Comparison of ENCODE assay signal across 8 mouse cellular contexts in the genomic region with DNA sequence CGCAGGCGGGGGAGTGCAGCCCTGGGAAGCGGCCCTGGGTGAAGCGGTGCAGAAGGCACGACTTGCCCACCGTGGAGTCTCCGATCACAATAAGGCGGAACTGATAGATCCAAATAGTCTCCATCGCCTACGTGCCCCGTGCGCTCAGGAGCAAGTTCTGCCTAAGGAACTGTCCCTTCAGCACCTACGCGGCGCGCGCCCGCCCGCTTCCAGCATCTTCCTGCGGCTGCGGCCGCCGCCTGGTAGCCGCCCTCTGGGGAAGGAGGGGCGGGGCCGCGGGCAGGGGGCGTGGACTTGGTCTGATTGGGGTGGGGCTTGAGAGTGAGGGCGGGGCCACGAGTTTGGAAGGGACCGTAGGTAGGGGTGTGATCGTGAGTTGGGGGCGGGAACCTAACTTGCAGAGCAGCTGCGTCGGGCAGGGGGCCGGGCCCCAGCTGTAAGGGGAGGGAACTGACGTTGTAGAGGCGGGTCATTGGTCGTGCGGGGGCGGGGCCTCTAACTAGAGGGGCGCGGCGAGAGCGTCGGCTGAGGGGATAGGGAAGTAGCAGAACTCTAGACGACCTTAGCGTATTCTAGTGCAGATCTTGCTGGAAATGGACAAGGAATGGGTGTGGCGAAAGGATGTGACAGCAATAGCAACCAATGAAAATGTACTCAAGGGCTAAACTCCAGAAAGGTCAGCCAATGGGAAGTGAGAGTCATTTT. TPM values are rescaled to one million over a fixed set of nuclear protein-coding genes. Genes with fewer than 3 reads are reported as not detected.
DNase-seq lines count a peak whose midpoint lies in the region; ATAC-seq lines count a peak whose summit lies in the region.

A gene (minus strand): TSS at position 241 of the 705 bp plus-strand sequence.

- DNase-seq in Muller cell, postnatal 12 days (ENCODE audit: inconsistent ontology term), result peak; percentile 97
- DNase-seq in cerebellum, postnatal 10 days, result peak; percentile 91 to 95
- peak; percentile 81 to 82 for DNase-seq in frontal cortex, postnatal 10 days (ENCODE audit: low spot score in 2 of 2)
- DNase-seq in layer of hippocampus, postnatal 25 days (ENCODE audit: extremely low spot score in 1 of 2, low spot score in 1 of 2), result peak; percentile 64 to 68
- peak; percentile 69 for DNase-seq in lung, postnatal 14 days
- DNase-seq in ovary, postnatal 36 days (ENCODE audit: low spot score), result peak; percentile 74
- peak; percentile 89 for DNase-seq in thymus, postnatal 14 days

- H3K4me1 ChIP-seq in hindbrain, embryonic 12.5 days, result peaks cover 10% of the 10 kb centered on the region

- H3K9me3 ChIP-seq in hindbrain, embryonic 12.5 days (replicated peaks), result no peaks in the 10 kb centered on the region

- H3K27me3 ChIP-seq in hindbrain, embryonic 12.5 days, result no peaks in the 10 kb centered on the region

- H3K27ac ChIP-seq in hindbrain, embryonic 12.5 days, result peak within 1 kb of the TSS; percentile 52; the same call in 1 of the 2 replicates

- peak within 1 kb of the TSS; percentile 78 for H3K4me2 ChIP-seq in hindbrain, embryonic 12.5 days (replicated peaks)

- H3K36me3 ChIP-seq in hindbrain, embryonic 12.5 days, result no peaks in the 10 kb centered on the region

- peak within 1 kb of the TSS; percentile 72 for H3K4me3 ChIP-seq in hindbrain, embryonic 12.5 days

- peak; percentile 95 for ATAC-seq in hindbrain, embryonic 12.5 days (ENCODE audit: low FRiP score)

- WGBS in hindbrain, embryonic 12.5 days, result under 1% methylated on average over 46 of the region's 49 CpGs

- H3K9ac ChIP-seq in hindbrain, embryonic 12.5 days, result peak within 1 kb of the TSS; percentile 62

RNA-seq across cellular contexts. Expression of the gene that starts here (rescaled TPM):
- polyA plus RNA-seq in hindbrain, embryonic 12.5 days (2016; fragmentation: Nextera tagmentation; extraction: Ambion mirVana), result 3.1 and 3.2 TPM in 2 replicates
- total RNA-seq in layer of hippocampus, postnatal 25 days (2021), result 1 to 10 TPM; 1.5 to 2.1 TPM

Comparison
In these comparisons a context has a peak if more than half of its experiments do, and no peak if none do; other contexts are left out.
1. Peak in every context shown above with its lines: DNase-seq, ATAC-seq, H3K4me3 ChIP-seq and H3K27ac ChIP-seq.